Mouse (Mus musculus): ENCODE measurements around the gene Nt5c1a. TPM values are rescaled to one million over a fixed set of nuclear protein-coding genes. Genes with fewer than 3 reads are reported as not detected.
A peak's percentile ranks its signal among the peaks of the same experiment; 100 is the strongest.

Gene Nt5c1a
- polyA plus RNA-seq, 1 experiment from 2014 or later, result not detected

DNA sequence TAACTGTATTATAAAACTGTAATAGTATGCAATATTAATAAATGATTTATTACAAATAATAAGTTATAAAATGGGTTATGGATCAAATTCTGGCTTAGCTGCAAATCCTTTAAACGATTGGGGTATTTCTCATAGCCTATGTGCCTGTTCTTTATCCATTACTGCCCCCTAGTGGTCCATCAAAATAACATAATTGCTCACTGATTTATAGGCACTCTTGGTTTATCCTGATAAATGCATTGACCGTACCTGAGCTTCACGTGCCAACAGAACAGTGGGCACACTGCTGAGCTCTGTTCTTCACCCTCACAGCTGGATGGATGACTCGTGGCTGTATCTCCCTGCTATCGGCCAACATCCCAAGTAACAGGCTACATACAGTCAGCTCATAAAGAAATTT is 53.3 kb downstream of the Nt5c1a start:
- Histone ChIP-seq H3K4me1 (0 out of 2 replicates have a peak, but pooled peaks cover 4% of the 10 kb centered on the region), H3K9me3 (no peaks in the 10 kb centered on the region), H3K27ac (no peak overlapping the region), H3K9ac (no peak overlapping the region), H3K36me3 (no peaks in the 10 kb centered on the region), H3K4me3 (replicated peaks) (no peak overlapping the region), H3K27me3 (replicated peaks) (no peaks in the 10 kb centered on the region), H3K4me2 (no peak overlapping the region)
- WGBS, result 15% methylated on average over 5 of the region's 5 CpGs
- no peak; the same call in 1 of the 2 replicates for ATAC-seq (ENCODE audit: insufficient read depth, low FRiP score, low read depth)

- Histone ChIP-seq H3K9me3 (no peaks in the 10 kb centered on the region), H3K27ac (0 out of 2 replicates have a peak overlapping the region, but pooled peaks have one; percentile 32), H3K4me1 (peaks cover 7% of the 10 kb centered on the region; the same call in 1 of the 2 replicates), H3K36me3 (no peaks in the 10 kb centered on the region), H3K4me3 (replicated peaks) (no peak overlapping the region), H3K27me3 (replicated peaks) (no peaks in the 10 kb centered on the region), H3K4me2 (no peak overlapping the region), H3K9ac (no peak overlapping the region)
- ATAC-seq (ENCODE audit: insufficient read depth, low FRiP score, low read depth), result peak; percentile 90
- WGBS, result 23% methylated on average over 8 of the region's 8 CpGs
Observed at GRCm38 (mm10) chr4:123260071-123260746, 58.9 kb downstream of the Nt5c1a start.

DNA sequence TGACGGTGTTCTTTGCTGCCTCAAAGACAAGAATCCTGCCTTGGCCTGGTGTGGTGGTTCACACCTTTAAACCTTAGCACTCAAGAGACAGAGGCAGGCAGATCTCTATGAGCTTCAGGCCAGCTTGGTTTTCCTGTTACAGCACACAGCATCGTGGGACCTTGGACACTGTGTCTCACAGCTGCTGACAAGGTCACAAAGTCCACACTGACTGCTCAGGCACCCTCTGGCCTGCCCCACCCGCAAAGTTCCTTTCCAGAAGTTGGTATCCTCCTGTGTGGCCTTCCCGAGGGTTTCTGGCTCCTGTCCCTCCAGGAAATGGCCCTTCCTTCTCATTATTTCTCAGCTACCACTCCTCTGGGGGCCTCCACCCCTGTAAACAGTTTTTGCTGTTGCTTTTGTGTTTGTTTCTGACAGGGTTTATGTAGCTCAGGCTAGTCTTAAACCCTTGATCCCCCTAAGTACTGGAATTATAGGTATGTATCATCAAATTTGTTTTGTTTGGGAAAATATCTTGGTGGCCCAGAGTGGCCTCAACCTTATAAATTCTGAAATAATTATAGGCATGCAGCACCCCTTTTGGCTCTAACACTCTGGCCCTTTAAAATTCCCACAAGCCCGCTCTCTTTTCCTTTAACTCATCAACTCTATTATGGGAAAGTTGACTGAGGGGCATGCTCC is 60.6 kb downstream of the Nt5c1a start, which contains the start of gene Pabpc4:
Pabpc4 (plus strand) TSS at position 631 of the 681 bp plus-strand sequence.
- Histone ChIP-seq H3K4me2 (no peak within 1 kb of the TSS), H3K9me3 (no peaks in the 10 kb centered on the region), H3K9ac (no peak within 1 kb of the TSS), H3K36me3 (no peaks in the 10 kb centered on the region), H3K4me3 (replicated peaks) (no peak within 1 kb of the TSS), H3K4me1 (peaks cover 7% of the 10 kb centered on the region; the same call in 1 of the 2 replicates), H3K27me3 (replicated peaks) (no peaks in the 10 kb centered on the region), H3K27ac (no peak within 1 kb of the TSS)
- WGBS, result 65% methylated on average over 5 of the region's 5 CpGs
- ATAC-seq (ENCODE audit: insufficient read depth, low FRiP score, low read depth), result no peak

Other genes with a start within 250 kb of the Nt5c1a start
- gene Mfsd2a, start 240.3 kb upstream of the Nt5c1a start, polyA plus RNA-seq (2015; fragmentation: Nextera tagmentation; extraction: Ambion mirVana), result 2.7 and 4.1 TPM in 2 replicates
- gene Mycl, start 205.9 kb upstream of the Nt5c1a start, polyA plus RNA-seq (2015; fragmentation: Nextera tagmentation; extraction: Ambion mirVana), result 20.6 and 21.3 TPM in 2 replicates
- 18.3 and 20.4 TPM in 2 replicates for gene Trit1, start 184.9 kb upstream of the Nt5c1a start, polyA plus RNA-seq (2015; fragmentation: Nextera tagmentation; extraction: Ambion mirVana)
- gene Bmp8b, start 96.3 kb upstream of the Nt5c1a start, polyA plus RNA-seq (2015; fragmentation: Nextera tagmentation; extraction: Ambion mirVana), result 0.54 and 0.81 TPM in 2 replicates
- gene Oxct2b, start 85.2 kb upstream of the Nt5c1a start, polyA plus RNA-seq (2015; fragmentation: Nextera tagmentation; extraction: Ambion mirVana), result 0.18 and 0.30 TPM in 2 replicates
- 89.9 and 95.1 TPM in 2 replicates for gene Ppie, start 61.6 kb upstream of the Nt5c1a start, polyA plus RNA-seq (2015; fragmentation: Nextera tagmentation; extraction: Ambion mirVana)
- 3.5 and 3.6 TPM in 2 replicates for gene Hpcal4, start 18.3 kb upstream of the Nt5c1a start, polyA plus RNA-seq (2015; fragmentation: Nextera tagmentation; extraction: Ambion mirVana)
- gene Heyl, start 32.1 kb downstream of the Nt5c1a start, polyA plus RNA-seq (2015; fragmentation: Nextera tagmentation; extraction: Ambion mirVana), result 14.1 and 18.9 TPM in 2 replicates
- 49.0 and 50.2 TPM in 2 replicates for gene Pabpc4, start 60.8 kb downstream of the Nt5c1a start, polyA plus RNA-seq (2015; fragmentation: Nextera tagmentation; extraction: Ambion mirVana)
- gene Oxct2a, start 122.1 kb downstream of the Nt5c1a start, polyA plus RNA-seq (2015; fragmentation: Nextera tagmentation; extraction: Ambion mirVana), result not detected in 2 replicates
- 0.37 and 0.40 TPM in 2 replicates for gene Bmp8a, start 141.7 kb downstream of the Nt5c1a start, polyA plus RNA-seq (2015; fragmentation: Nextera tagmentation; extraction: Ambion mirVana)